Mouse (Mus musculus) heart, postnatal 14 days (tissue): ENCODE measurements around the gene Fsd2. TPM values are rescaled to one million over a fixed set of nuclear protein-coding genes. Genes with fewer than 3 reads are reported as not detected.

Experiments
- DNase-seq, 2 experiments: peaks; one replicate each; pipeline ENCODE4 v3.0.0; 2021 to 2022
- intact Hi-C: fragments of 180-260 bp; cut with DNase I; formaldehyde crosslinking; loops from one replicate; pipeline ENCODE4 v1.15.1; 2025
- total RNA-seq, 2 experiments: library from RNA; stranded (reverse); gene quantifications; 2 replicates each; pipeline ENCODE4 v1.2.3; 2021

The Fsd2 gene
- total RNA-seq, 2 experiments from 2014 or later: 241 to 254 TPM

GRCm38 (mm10) chr7:81556839-81557238, 9.9 kb downstream of the Fsd2 start:
- intact Hi-C loops: no loop called here
- DNase-seq: no peak

DNA sequence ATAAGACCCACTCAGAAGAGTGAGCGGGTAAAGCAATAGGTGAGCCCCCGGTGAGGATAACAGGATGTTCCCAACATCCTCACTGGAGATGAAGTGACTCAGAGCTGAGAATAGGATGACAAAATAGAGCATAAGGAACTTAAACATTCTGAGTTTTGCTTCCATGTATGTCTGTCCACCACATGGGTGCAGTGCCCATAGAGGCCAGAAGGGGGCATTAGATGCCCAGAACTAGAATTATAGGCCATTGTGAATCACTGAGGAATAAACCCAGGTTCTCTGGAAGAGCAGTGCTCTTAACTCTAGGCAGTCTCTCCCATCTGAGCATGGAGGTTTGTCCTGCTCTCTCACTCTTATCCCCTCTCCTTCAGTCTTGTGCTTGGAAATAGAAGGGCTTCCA, 12.4 kb downstream of the Fsd2 start:
- intact Hi-C loops: no loop called here

GRCm38 (mm10) chr7:81553589-81553988, 13.2 kb downstream of the Fsd2 start:
- intact Hi-C loops: no loop called here

More for the DNA sequence above, 12.4 kb downstream of the Fsd2 start:
- DNase-seq: peak in 1 of 2 experiments; percentile 58

GRCm38 (mm10) chr7:81548864-81549263, 17.9 kb downstream of the Fsd2 start:
- intact Hi-C loops: no loop called here
- no peak for DNase-seq

More at GRCm38 (mm10) chr7:81553589-81553988, 13.2 kb downstream of the Fsd2 start:
- no peak for DNase-seq

DNA sequence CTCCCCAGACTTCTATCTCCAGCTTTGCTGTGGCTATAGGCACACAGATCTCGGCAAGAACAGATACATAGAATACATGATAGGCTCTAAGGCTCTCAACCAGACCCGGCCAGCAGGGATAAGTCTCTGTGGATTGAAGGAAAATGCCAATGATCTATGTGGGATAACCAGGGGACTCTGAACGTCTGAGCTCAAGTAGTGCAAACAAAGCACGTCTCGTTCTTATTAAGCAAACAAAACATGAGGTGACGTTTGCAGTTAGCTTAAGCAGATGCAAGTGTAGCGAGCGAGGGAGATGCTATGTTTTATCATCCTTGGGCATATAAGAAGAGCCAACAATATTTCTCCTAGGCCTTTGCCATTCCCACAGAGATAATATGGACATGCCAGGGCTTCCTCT, 23.8 kb downstream of the Fsd2 start:
- intact Hi-C loops: no loop called here
- no peak for DNase-seq

GRCm38 (mm10) chr7:81541924-81542524, 24.7 kb downstream of the Fsd2 start:
- intact Hi-C loops: no loop called here
- peak; percentile 74 to 83 for DNase-seq

DNA sequence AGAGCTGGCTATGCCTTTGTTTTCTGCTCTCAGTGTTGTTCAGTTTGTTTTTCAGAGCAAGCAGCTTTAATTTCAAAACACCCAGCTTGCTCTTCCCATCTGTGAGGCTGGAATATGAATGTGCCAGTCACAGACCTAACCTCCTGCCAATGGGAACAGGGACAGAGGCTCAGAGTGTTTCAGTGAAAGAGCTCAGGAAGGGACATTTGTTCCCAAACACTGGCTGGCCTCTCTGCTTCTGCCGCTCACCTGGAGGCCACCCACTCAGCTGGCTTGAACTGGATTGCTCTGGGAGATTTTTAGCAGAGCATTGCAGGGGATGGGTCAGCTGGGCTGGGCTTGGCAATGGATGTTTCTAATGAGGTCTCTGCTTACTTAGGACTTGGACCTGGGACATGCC, 25.7 kb downstream of the Fsd2 start:
- intact Hi-C loops: no loop called here
- no peak for DNase-seq

GRCm38 (mm10) chr7:81539565-81539964, 27.2 kb downstream of the Fsd2 start:
- no peak for DNase-seq
- intact Hi-C loops: no loop called here

- peak in 1 of 2 experiments; percentile 18 for DNase-seq
- intact Hi-C loops: no loop called here
Measured at GRCm38 (mm10) chr7:81538070-81538675, 28.6 kb downstream of the Fsd2 start.

- no peak for DNase-seq
- intact Hi-C loops: no loop called here
Measured at GRCm38 (mm10) chr7:81536478-81536877, 30.3 kb downstream of the Fsd2 start.

DNA sequence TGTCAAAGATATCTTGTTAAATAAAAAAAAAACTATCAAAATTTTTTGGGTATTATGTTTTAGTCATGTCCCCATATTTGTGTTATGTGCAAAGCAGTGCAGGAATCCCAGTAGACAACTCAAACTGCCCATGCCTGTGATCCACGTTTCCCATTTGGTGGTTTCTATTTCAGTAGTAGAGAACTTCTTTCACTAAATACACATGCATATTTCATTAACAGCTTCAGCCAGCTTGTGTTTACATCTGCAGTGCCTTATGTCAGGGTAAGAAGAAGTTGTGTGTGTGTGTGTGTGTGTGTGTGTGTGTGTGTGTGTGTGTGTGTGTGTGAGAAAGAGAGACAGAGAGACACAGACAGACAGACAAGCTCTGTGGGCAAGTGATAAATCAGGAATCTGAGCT, 35.3 kb downstream of the Fsd2 start:
- no peak for DNase-seq
- intact Hi-C loops: no loop called here

DNA sequence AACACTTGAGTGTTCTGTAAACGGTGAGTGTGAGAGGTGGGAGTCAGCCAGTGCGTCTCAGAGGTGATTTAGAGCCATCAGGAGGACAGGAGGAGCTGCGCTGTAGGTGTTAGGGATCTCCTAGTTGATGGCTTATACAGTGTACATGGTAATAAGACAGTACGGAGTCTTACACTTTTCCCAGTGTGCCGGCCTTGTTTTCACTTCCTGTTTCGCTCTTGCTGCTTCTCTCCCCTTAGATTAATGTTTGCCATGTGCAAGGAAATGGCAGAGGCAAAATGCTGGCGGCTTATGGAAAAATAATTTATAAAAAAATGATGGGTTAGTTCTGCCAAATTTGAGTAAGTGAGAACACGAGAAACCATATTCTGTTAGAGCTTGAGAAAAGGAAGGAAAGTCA, 37.8 kb downstream of the Fsd2 start:
- intact Hi-C loops: no loop called here
- DNase-seq: no peak

DNA sequence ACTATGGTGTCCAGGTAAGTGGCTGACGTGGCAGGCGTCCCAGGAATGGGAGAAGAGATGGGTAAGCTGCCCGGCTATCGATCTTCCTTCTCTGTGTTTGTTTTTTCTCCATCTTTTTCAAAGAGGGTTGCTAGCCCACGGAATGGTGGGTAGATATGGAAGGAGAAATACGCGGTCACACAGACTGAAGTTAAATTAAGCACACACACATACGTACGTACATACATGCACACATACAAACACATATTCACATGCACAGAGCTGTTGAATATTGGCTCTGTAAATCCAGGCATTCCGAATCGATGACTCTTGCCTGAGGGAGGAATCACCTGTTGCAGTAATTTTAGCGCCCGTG, 43.1 kb downstream of the Fsd2 start:
- no peak for DNase-seq
- intact Hi-C loops: loop anchor here (1.0 to 5.0 kb wide), 2 partner anchors 48 to 176 kb away; partner anchors contain the start of genes Rps17 and Whamm

- intact Hi-C loops: loop anchor here (1.0 to 5.0 kb wide), 2 partner anchors 48 to 176 kb away; partner anchors contain the start of genes Rps17 and Whamm
Measured at GRCm38 (mm10) chr7:81523008-81523662, 43.6 kb downstream of the Fsd2 start.

DNA sequence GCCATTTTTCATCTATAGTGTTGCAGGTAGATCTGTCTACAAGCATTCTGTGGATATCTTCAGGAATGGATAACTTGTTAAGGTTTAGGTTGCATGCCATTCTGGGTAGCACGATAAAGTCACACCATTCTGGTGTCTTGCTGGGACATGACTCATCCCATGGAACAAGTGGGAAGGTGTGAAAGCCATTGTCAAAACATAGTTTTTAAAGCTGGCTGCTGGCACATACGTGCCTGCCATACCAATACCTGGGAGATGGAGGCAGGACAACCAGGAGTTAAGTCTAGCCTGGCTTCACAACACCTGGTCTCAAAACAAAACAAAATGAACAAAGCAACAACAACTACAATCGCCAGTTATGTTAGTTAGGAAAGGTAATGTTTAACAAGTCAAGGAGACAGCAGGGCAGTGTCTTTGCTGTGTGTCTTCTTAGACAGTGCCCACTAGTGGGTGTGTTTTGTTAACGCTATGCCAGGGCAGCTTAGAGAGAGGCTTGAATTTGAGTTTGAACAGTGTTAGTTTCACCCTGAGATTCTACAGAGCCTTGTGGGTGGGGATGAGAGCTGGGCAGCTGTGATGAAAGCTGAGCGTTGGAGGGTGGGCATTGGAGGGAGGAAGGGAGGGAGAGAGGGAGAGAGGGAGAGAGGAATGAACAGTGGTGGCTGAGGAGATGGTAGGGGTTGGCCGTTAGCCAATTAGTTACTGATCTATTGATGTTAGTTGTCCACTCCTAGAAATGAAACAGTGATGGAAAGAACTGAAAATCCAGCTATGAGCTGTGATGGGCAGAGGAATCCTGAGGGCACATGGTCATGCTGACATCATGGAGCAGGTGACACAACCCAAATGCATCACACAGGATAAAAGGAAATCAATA, 50.4 kb downstream of the Fsd2 start:
- intact Hi-C loops: no loop called here
- DNase-seq: no peak

More at GRCm38 (mm10) chr7:81523008-81523662, 43.6 kb downstream of the Fsd2 start:
- peak; percentile 90 to 92 for DNase-seq

- intact Hi-C loops: no loop called here
- DNase-seq: no peak
Measured at GRCm38 (mm10) chr7:81514906-81515590, 51.7 kb downstream of the Fsd2 start.

DNA sequence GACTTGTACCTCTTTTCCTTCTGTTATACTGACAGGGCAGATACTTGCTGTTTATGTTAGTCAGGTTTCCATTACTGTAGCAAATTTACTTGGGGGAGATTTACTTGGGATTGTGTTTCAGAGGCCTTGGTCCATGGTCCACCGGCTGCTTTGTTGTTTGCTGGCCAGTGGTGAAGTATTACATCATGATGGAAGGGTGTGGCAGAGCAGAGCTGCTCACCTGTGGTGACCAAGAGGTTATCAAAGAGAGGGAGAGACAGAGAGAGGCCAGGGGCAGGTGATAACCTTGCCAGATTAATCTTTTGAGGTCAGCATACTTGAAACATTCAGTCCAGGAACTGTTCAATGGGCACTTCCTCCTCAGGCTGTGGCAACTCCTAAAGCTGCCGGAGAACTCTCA, 65.7 kb downstream of the Fsd2 start:
- DNase-seq: no peak
- intact Hi-C loops: no loop called here

GRCm38 (mm10) chr7:81498181-81498580, 68.6 kb downstream of the Fsd2 start, which contains the start of gene BC048679:
TSS of gene BC048679 (minus strand) at chr7:81498281.
- DNase-seq: no peak
- intact Hi-C loops: no loop called here

DNA sequence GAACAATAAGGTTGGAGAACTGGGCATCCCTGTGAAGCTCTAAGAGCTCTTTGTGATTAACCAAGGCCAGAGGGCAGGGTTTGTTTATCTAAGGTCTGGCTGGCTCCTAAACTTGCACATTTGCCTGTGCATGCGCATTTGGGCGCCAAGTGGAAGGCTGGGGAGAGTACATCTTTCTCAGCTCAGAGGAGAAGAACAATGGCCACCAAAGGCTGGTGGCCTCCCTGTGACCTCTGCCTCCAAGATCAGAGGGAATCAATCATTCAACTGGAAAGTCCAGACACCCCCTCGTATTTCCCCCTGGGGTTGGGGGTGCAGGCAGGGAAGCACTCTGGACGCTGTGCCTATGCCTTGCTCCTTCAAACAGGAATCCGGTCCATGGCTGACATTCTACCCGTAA, 69.6 kb downstream of the Fsd2 start:
- intact Hi-C loops: no loop called here
- no peak for DNase-seq
